Mouse (Mus musculus) thymus, postnatal 36 days (tissue): ENCODE data around the gene Gm10229.
"Not testable (repeated sequence)": the region's sequence is repeated elsewhere in the genome, so short reads cannot be mapped to it uniquely, and the experiment has no call there.

Experiments used
- DNase-seq, 2 experiments: peaks; one replicate each; pipeline ENCODE4 v3.0.0; 2022; ENCODE audit warnings: mixed read lengths in 2 of 2

Gm10229 gene

DNA sequence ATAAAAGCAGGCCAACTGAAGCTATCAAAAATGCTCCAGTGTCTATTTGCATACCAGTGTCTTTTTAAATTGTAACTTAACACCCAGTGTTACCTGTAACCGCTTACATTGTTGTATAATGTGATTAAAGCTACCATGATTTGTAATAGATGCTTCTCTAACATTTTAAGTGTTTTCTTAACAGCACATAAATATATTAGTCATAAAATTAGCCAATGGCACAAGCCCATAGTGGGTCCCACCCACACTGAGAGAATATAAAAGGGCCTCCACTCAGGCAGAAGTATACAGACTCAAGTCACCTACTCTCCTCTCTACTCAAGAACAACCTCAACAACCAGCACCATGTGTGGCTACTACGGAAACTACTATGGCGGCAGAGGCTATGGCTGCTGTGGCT, at the start of gene Gm10229:
Gm10229 (plus strand) TSS at position 301 of the 400 bp plus-strand sequence.
- DNase-seq = not testable (repeated sequence)

GRCm38 (mm10) chr16:89010659-89011058, 4.4 kb upstream of the Gm10229 start, which contains the start of gene Krtap22-2:
Krtap22-2 (minus strand) TSS chr16:89010759.
- no peak for DNase-seq

DNA sequence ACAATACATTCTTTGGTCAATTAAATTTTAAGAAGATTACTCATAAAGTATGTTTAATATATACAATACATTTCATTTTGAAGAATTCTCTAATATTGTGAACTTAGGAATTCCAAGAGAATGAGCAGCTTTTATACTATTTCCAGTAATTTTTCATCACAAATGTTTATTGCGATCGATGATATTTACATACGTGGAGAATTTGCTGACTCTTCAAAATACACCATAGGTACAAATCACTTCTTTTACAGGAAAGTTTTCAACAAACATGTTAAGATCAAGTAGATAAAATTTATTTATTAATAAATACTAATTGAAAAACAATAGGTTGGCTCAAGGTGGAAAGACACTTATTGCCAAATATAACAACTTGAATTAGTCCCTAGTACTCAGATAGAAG, 1.1 kb upstream of the Gm10229 start:
- DNase-seq = no peak

DNA sequence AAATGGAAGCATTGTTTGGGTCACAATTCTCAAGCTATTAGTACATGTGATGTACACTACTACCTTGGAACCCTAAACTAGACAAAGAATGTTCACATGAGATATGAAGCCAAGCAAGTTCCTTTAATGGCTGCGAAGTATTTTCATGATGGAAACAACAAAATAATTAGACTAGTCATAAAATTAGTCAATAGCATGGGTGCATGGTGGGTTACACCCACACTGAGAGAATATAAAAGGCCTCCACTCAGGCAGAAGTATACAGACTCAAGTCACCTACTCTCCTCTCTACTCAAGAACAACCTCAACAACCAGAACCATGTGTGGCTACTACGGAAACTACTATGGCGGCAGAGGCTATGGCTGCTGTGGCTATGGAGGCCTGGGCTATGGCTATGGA, 16.3 kb downstream of the Gm10229 start, which contains the start of gene Krtap6-1:
Krtap6-1 (plus strand) TSS at position 301 of the 400 bp plus-strand sequence.
- not testable (repeated sequence) for DNase-seq

- not testable (repeated sequence) for DNase-seq
Observed at GRCm38 (mm10) chr16:89041372-89041771, 26.3 kb downstream of the Gm10229 start, which contains the start of gene Gm10228. Gm10228 (minus strand) TSS chr16:89041472.

DNA sequence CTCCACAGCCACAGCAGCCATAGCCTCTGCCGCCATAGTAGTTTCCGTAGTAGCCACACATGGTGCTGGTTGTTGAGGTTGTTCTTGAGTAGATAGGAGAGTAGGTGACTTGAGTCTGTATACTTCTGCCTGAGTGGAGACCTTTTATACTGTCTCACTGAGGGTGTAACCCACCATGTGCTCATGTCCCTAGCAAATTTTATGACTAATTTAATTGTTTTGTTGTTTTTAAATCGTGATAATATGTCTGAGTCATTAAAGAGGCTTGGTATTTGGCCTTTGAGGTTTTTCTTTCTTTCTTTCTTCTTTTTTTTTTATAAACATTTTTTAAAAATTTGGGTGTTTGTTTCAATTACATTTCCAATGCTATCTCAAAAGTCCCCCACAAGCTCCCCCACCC, 32.7 kb downstream of the Gm10229 start, which contains the start of gene Krtap6-5:
Krtap6-5 (minus strand) TSS at position 101 of the 400 bp plus-strand sequence.
- no peak for DNase-seq

- DNase-seq = not testable (repeated sequence)
Observed at GRCm38 (mm10) chr16:89063902-89064301, 48.8 kb downstream of the Gm10229 start, which contains the start of gene 1110025L11Rik. 1110025L11Rik (minus strand) TSS chr16:89064002.
